Mouse (Mus musculus) midbrain, embryonic 15.5 days (tissue): ENCODE data around the gene Arhgef12. TPM values are rescaled to one million over a fixed set of nuclear protein-coding genes. Genes with fewer than 3 reads are reported as not detected.
"Not testable (repeated sequence)": the region's sequence is repeated elsewhere in the genome, so short reads cannot be mapped to it uniquely, and the experiment has no call there.

ENCODE experiments used
- ATAC-seq: fragments of 200-750 bp; cut with Nextera tagmentation; replicated peaks from 2 replicates; pipeline ENCODE4 v1.8.0; 2017; ENCODE audit warnings: moderate TSS enrichment
- H3K27ac ChIP-seq: fragments of 300-500 bp; sonication (generic); 2 replicates; pipeline ENCODE4 v1.5.1; 2015; ENCODE audit warnings: mild to moderate bottlenecking, inconsistent platforms
- H3K27me3 ChIP-seq: fragments of 300-500 bp; sonication (generic); replicated peaks from 2 replicates; pipeline ENCODE4 v1.6.1; 2015; ENCODE audit warnings: inconsistent platforms
- H3K36me3 ChIP-seq: fragments of 300-500 bp; sonication (generic); replicated peaks from 2 replicates; pipeline ENCODE4 v1.6.1; 2015; ENCODE audit warnings: inconsistent platforms
- H3K4me1 ChIP-seq: fragments of 300-500 bp; sonication (generic); 2 replicates; pipeline ENCODE4 v1.6.1; 2015; ENCODE audit warnings: inconsistent platforms
- H3K4me2 ChIP-seq: fragments of 300-500 bp; sonication (generic); 2 replicates; pipeline ENCODE4 v1.6.1; 2015; ENCODE audit warnings: inconsistent platforms, mild to moderate bottlenecking, moderate library complexity
- H3K4me3 ChIP-seq: fragments of 300-500 bp; sonication (generic); 2 replicates; pipeline ENCODE4 v1.5.1; 2015; ENCODE audit warnings: mild to moderate bottlenecking, inconsistent platforms
- H3K9ac ChIP-seq: fragments of 300-500 bp; sonication (generic); 2 replicates; pipeline ENCODE4 v1.6.1; 2015; ENCODE audit warnings: mild to moderate bottlenecking, inconsistent platforms
- H3K9me3 ChIP-seq: fragments of 300-500 bp; sonication (generic); 2 replicates; pipeline ENCODE4 v1.6.1; 2016; ENCODE audit warnings: inconsistent platforms
- WGBS: fragments of 180-500 bp; shearing (Covaris S2); methylation state at CpG from one replicate; pipeline ENCODE4 v1.1.7; 2015; ENCODE audit warnings: mixed read lengths; 5-methylcytosine and 5-hydroxymethylcytosine counted together
- polyA plus RNA-seq: library from polyadenylated mRNA; unstranded; fragments of >200 nt; fragmentation: Nextera tagmentation; extraction: Ambion mirVana; gene quantifications from 2 replicates; pipeline ENCODE4 v1.2.1, GENCODE M21; 2015

Gene Arhgef12
- polyA plus RNA-seq, 1 experiment from 2014 or later = 29.1 TPM

GRCm38 (mm10) chr9:42967731-42968130 is 139.3 kb downstream of the Arhgef12 start:
- no peak overlapping the region for H3K27ac ChIP-seq
- no peak overlapping the region for H3K4me2 ChIP-seq
- no peaks in the 10 kb centered on the region for H3K27me3 ChIP-seq
- WGBS = 90% methylated on average over 9 of the region's 9 CpGs
- 0 out of 2 replicates have a peak, but pooled peaks cover 2% of the 10 kb centered on the region for H3K4me1 ChIP-seq
- no peaks in the 10 kb centered on the region for H3K9me3 ChIP-seq
- H3K4me3 ChIP-seq = no peak overlapping the region
- no peak for ATAC-seq
- no peak overlapping the region for H3K9ac ChIP-seq
- peaks cover 48% of the 10 kb centered on the region for H3K36me3 ChIP-seq

- H3K4me2 ChIP-seq, H3K9ac ChIP-seq, ATAC-seq, H3K4me1 ChIP-seq, H3K27me3 ChIP-seq, H3K27ac ChIP-seq, H3K4me3 ChIP-seq, H3K9me3 ChIP-seq: not testable (repeated sequence)
- 90% methylated on average over 3 of the region's 3 CpGs for WGBS
- H3K36me3 ChIP-seq = peaks cover 24% of the 10 kb centered on the region
Measured at GRCm38 (mm10) chr9:42964809-42965208, 142.2 kb downstream of the Arhgef12 start.

GRCm38 (mm10) chr9:42964366-42964765 is 142.7 kb downstream of the Arhgef12 start:
- 86% methylated on average over 12 of the region's 12 CpGs for WGBS
- H3K9me3 ChIP-seq = no peaks in the 10 kb centered on the region

GRCm38 (mm10) chr9:42962506-42962905 is 144.5 kb downstream of the Arhgef12 start:
- 0 out of 2 replicates have a peak overlapping the region, but pooled peaks have one; percentile 35 for H3K27ac ChIP-seq
- no peak overlapping the region for H3K9ac ChIP-seq
- no peaks in the 10 kb centered on the region for H3K9me3 ChIP-seq
- 0 out of 2 replicates have a peak, but pooled peaks cover 2% of the 10 kb centered on the region for H3K4me1 ChIP-seq
- no peak overlapping the region for H3K4me3 ChIP-seq
- no peaks in the 10 kb centered on the region for H3K27me3 ChIP-seq
- WGBS = 85% methylated on average over 6 of the region's 6 CpGs
- ATAC-seq = peak; percentile 56
- H3K4me2 ChIP-seq = no peak overlapping the region
- peaks cover 8% of the 10 kb centered on the region for H3K36me3 ChIP-seq

More at GRCm38 (mm10) chr9:42964366-42964765, 142.7 kb downstream of the Arhgef12 start:
- H3K27me3 ChIP-seq = no peaks in the 10 kb centered on the region
- H3K4me1 ChIP-seq = 0 out of 2 replicates have a peak, but pooled peaks cover 2% of the 10 kb centered on the region
- H3K4me2 ChIP-seq = no peak overlapping the region
- no peak overlapping the region for H3K27ac ChIP-seq
- no peak overlapping the region for H3K4me3 ChIP-seq
- no peak for ATAC-seq
- peaks cover 21% of the 10 kb centered on the region for H3K36me3 ChIP-seq
- H3K9ac ChIP-seq = no peak overlapping the region

- ATAC-seq = no peak
Measured at GRCm38 (mm10) chr9:42958401-42958800, 148.6 kb downstream of the Arhgef12 start.

GRCm38 (mm10) chr9:42948381-42948780 is 158.7 kb downstream of the Arhgef12 start:
- no peaks in the 10 kb centered on the region for H3K36me3 ChIP-seq
- no peak overlapping the region for H3K4me3 ChIP-seq
- WGBS = 60% methylated on average over 1 of the region's 1 CpGs
- H3K4me1 ChIP-seq = peaks cover 7% of the 10 kb centered on the region
- no peak overlapping the region for H3K9ac ChIP-seq
- H3K27me3 ChIP-seq = 0 out of 2 replicates have a peak, but pooled peaks cover 8% of the 10 kb centered on the region
- no peak for ATAC-seq
- no peak overlapping the region for H3K4me2 ChIP-seq
- no peak overlapping the region for H3K27ac ChIP-seq
- no peaks in the 10 kb centered on the region for H3K9me3 ChIP-seq

More at GRCm38 (mm10) chr9:42958401-42958800, 148.6 kb downstream of the Arhgef12 start:
- H3K9ac ChIP-seq = no peak overlapping the region
- H3K4me1 ChIP-seq = 0 out of 2 replicates have a peak, but pooled peaks cover 2% of the 10 kb centered on the region
- no peak overlapping the region for H3K4me2 ChIP-seq
- 49% methylated on average over 7 of the region's 7 CpGs for WGBS
- no peaks in the 10 kb centered on the region for H3K9me3 ChIP-seq
- no peaks in the 10 kb centered on the region for H3K36me3 ChIP-seq
- no peak overlapping the region for H3K27ac ChIP-seq
- no peak overlapping the region for H3K4me3 ChIP-seq
- no peaks in the 10 kb centered on the region for H3K27me3 ChIP-seq

- WGBS = 81% methylated on average over 7 of the region's 7 CpGs
- Histone ChIP-seq H3K4me3 (peak overlapping the region; percentile 61; the same call in 1 of the 2 replicates), H3K9me3 (no peaks in the 10 kb centered on the region), H3K27me3 (0 out of 2 replicates have a peak, but pooled peaks cover 8% of the 10 kb centered on the region), H3K9ac (no peak overlapping the region), H3K27ac (no peak overlapping the region), H3K36me3 (no peaks in the 10 kb centered on the region), H3K4me1 (peaks cover 20% of the 10 kb centered on the region), H3K4me2 (no peak overlapping the region)
- no peak for ATAC-seq
Measured at GRCm38 (mm10) chr9:42945174-42945573, 161.9 kb downstream of the Arhgef12 start.

- peaks cover 20% of the 10 kb centered on the region for H3K4me1 ChIP-seq
- H3K9me3 ChIP-seq = no peaks in the 10 kb centered on the region
- under 1% methylated on average over 51 of the region's 52 CpGs for WGBS
- peak overlapping the region; percentile 96 for H3K4me2 ChIP-seq
- H3K9ac ChIP-seq = peak overlapping the region; percentile 75
- peak; percentile 92 for ATAC-seq
- H3K4me3 ChIP-seq = peak overlapping the region; percentile 61
- H3K27me3 ChIP-seq = 0 out of 2 replicates have a peak, but pooled peaks cover 8% of the 10 kb centered on the region
- H3K27ac ChIP-seq = peak overlapping the region; percentile 70
- no peaks in the 10 kb centered on the region for H3K36me3 ChIP-seq
Measured at GRCm38 (mm10) chr9:42944536-42945006, 162.5 kb downstream of the Arhgef12 start.

- under 1% methylated on average over 59 of the region's 68 CpGs for WGBS
- Histone ChIP-seq H3K4me2 (peak within 1 kb of the TSS; percentile 96), H3K36me3 (no peaks in the 10 kb centered on the region), H3K4me3 (peak within 1 kb of the TSS; percentile 61), H3K4me1 (peaks cover 20% of the 10 kb centered on the region), H3K27me3 (0 out of 2 replicates have a peak, but pooled peaks cover 8% of the 10 kb centered on the region), H3K9ac (peak within 1 kb of the TSS; percentile 75), H3K9me3 (no peaks in the 10 kb centered on the region), H3K27ac (peak within 1 kb of the TSS; percentile 70)
- peak; percentile 86 for ATAC-seq
Measured at GRCm38 (mm10) chr9:42943781-42944535, 163.1 kb downstream of the Arhgef12 start, which contains the start of gene Grik4. TSS of gene Grik4 (minus strand) at chr9:42944493.

- Histone ChIP-seq H3K4me2 (peak overlapping the region; percentile 96), H3K36me3 (no peaks in the 10 kb centered on the region), H3K9ac (peak overlapping the region; percentile 75), H3K4me3 (peak overlapping the region; percentile 61), H3K9me3 (no peaks in the 10 kb centered on the region), H3K4me1 (peaks cover 20% of the 10 kb centered on the region), H3K27me3 (0 out of 2 replicates have a peak, but pooled peaks cover 8% of the 10 kb centered on the region), H3K27ac (peak overlapping the region; percentile 70)
- peak; percentile 40 for ATAC-seq
- WGBS = 7% methylated on average over 9 of the region's 9 CpGs
Measured at GRCm38 (mm10) chr9:42943057-42943529, 163.9 kb downstream of the Arhgef12 start.

GRCm38 (mm10) chr9:42942148-42942547 is 164.9 kb downstream of the Arhgef12 start:
- Histone ChIP-seq H3K27ac (no peak overlapping the region), H3K27me3 (0 out of 2 replicates have a peak, but pooled peaks cover 8% of the 10 kb centered on the region), H3K9ac (no peak overlapping the region), H3K36me3 (no peaks in the 10 kb centered on the region), H3K4me3 (no peak overlapping the region), H3K9me3 (no peaks in the 10 kb centered on the region), H3K4me2 (peak overlapping the region; percentile 96), H3K4me1 (peaks cover 20% of the 10 kb centered on the region)
- no peak for ATAC-seq
- WGBS = 56% methylated on average over 4 of the region's 4 CpGs

- H3K9ac ChIP-seq = no peak overlapping the region
- H3K4me3 ChIP-seq = no peak overlapping the region
- no peak for ATAC-seq
- no peaks in the 10 kb centered on the region for H3K4me1 ChIP-seq
- H3K4me2 ChIP-seq = no peak overlapping the region
- no peaks in the 10 kb centered on the region for H3K27me3 ChIP-seq
- no peak overlapping the region for H3K27ac ChIP-seq
- 57% methylated on average over 7 of the region's 7 CpGs for WGBS
- no peaks in the 10 kb centered on the region for H3K9me3 ChIP-seq
- H3K36me3 ChIP-seq = no peaks in the 10 kb centered on the region
Measured at GRCm38 (mm10) chr9:42932146-42932545, 174.9 kb downstream of the Arhgef12 start.
